Mouse (Mus musculus): ENCODE data around the gene Slit3.

DNA sequence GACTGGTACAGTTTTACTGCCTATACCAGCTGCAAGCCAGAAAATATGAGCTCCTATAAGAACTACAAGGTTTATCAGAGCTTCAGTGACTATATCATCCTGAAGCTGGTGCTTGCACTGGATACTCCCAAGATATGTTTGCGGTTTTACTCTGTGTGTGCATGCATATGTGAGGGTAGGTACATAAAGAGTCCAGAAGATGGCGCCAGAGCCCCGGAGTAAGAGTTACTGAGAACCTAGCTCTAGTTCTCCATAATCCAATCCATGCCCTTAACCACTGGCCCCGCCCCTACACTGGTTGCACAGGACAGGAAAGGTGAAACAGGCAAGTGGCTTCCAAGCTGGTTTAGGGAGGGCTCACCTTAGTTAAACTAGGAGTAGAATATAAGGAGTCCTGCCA, 246.2 kb downstream of the Slit3 start:
- TF ChIP-seq CTCF (IDR thresholded peaks at IDR 0.05; ENCODE audit: low read depth), result no peak
- TF ChIP-seq EP300 (IDR thresholded peaks at IDR 0.05; ENCODE audit: low read depth), result no peak

Measured in liver, embryonic 14.5 days (tissue).